Mouse (Mus musculus): ENCODE measurements around the gene Syce2. TPM values are rescaled to one million over a fixed set of nuclear protein-coding genes. Genes with fewer than 3 reads are reported as not detected.

Gene Syce2
- polyA plus RNA-seq, 2 experiments = 36.9 to 75.3 TPM

- WGBS = 29% methylated on average over 20 of the region's 20 CpGs
These were observed 45.9 kb downstream of the Syce2 start for GRCm38 (mm10) chr8:84917781-84918180.

GRCm38 (mm10) chr8:84918646-84919045 lies 46.7 kb downstream of the Syce2 start:
- TF ChIP-seq POLR2A (IDR thresholded peaks at IDR 0.05; ENCODE audit: borderline replicate concordance, extremely low read depth, insufficient read depth, insufficient read length) = no peak
- no peaks in the 10 kb centered on the region; the same call in 1 of the 2 replicates for H3K27me3 ChIP-seq (ENCODE audit: control insufficient read depth, insufficient read depth, low read length)
- no peak overlapping the region for H3K4me3 ChIP-seq (replicated peaks; ENCODE audit: low read length)
- ATAC-seq (ENCODE audit: low FRiP score, low read depth) (no peak), DNase-seq (ENCODE audit: low spot score) (no peak)
- no peaks in the 10 kb centered on the region for H3K36me3 ChIP-seq (ENCODE audit: control insufficient read depth, insufficient read depth, low read length)
- H3K27ac ChIP-seq (replicated peaks; ENCODE audit: low read depth, low read length) = no peak overlapping the region
- WGBS = 91% methylated on average over 15 of the region's 15 CpGs
- H3K9ac ChIP-seq (ENCODE audit: low read depth, low read length, severe bottlenecking) = no peak overlapping the region
- H3K9me3 ChIP-seq (ENCODE audit: control insufficient read depth, low read length) = no peaks in the 10 kb centered on the region
- no peak overlapping the region for H3K4me2 ChIP-seq (replicated peaks; ENCODE audit: low read depth, low read length, severe bottlenecking)
- H3K4me1 ChIP-seq (ENCODE audit: control insufficient read depth, insufficient read depth, low read length) = no peaks in the 10 kb centered on the region

More at GRCm38 (mm10) chr8:84917781-84918180, 45.9 kb downstream of the Syce2 start:
- Histone ChIP-seq H3K27ac (replicated peaks; ENCODE audit: low read depth, low read length) (no peak overlapping the region), H3K4me2 (replicated peaks; ENCODE audit: low read depth, low read length, severe bottlenecking) (no peak overlapping the region), H3K4me3 (replicated peaks; ENCODE audit: low read length) (no peak overlapping the region), H3K9me3 (ENCODE audit: control insufficient read depth, low read length) (no peaks in the 10 kb centered on the region), H3K9ac (ENCODE audit: low read depth, low read length, severe bottlenecking) (no peak overlapping the region), H3K4me1 (ENCODE audit: control insufficient read depth, insufficient read depth, low read length) (no peaks in the 10 kb centered on the region), H3K36me3 (ENCODE audit: control insufficient read depth, insufficient read depth, low read length) (no peaks in the 10 kb centered on the region), H3K27me3 (ENCODE audit: control insufficient read depth, insufficient read depth, low read length) (peaks cover 5% of the 10 kb centered on the region; the same call in 1 of the 2 replicates)
- ATAC-seq (ENCODE audit: low FRiP score, low read depth) = no peak
- DNase-seq (ENCODE audit: low spot score) = no peak
- no peak for TF ChIP-seq POLR2A (IDR thresholded peaks at IDR 0.05; ENCODE audit: borderline replicate concordance, extremely low read depth, insufficient read depth, insufficient read length)

GRCm38 (mm10) chr8:84921596-84921995 lies 49.7 kb downstream of the Syce2 start:
- no peaks in the 10 kb centered on the region; the same call in 1 of the 2 replicates for H3K27me3 ChIP-seq (ENCODE audit: control insufficient read depth, insufficient read depth, low read length)
- ATAC-seq (ENCODE audit: low FRiP score, low read depth) (no peak), DNase-seq (ENCODE audit: low spot score) (no peak)
- H3K36me3 ChIP-seq (ENCODE audit: control insufficient read depth, insufficient read depth, low read length) = no peaks in the 10 kb centered on the region
- H3K9ac ChIP-seq (ENCODE audit: low read depth, low read length, severe bottlenecking) = no peak overlapping the region
- H3K9me3 ChIP-seq (ENCODE audit: control insufficient read depth, low read length) = no peaks in the 10 kb centered on the region
- WGBS = 64% methylated on average over 2 of the region's 2 CpGs
- H3K4me2 ChIP-seq (replicated peaks; ENCODE audit: low read depth, low read length, severe bottlenecking) = no peak overlapping the region
- no peaks in the 10 kb centered on the region for H3K4me1 ChIP-seq (ENCODE audit: control insufficient read depth, insufficient read depth, low read length)
- H3K4me3 ChIP-seq (replicated peaks; ENCODE audit: low read length) = no peak overlapping the region
- H3K27ac ChIP-seq (replicated peaks; ENCODE audit: low read depth, low read length) = no peak overlapping the region
- no peak for TF ChIP-seq POLR2A (IDR thresholded peaks at IDR 0.05; ENCODE audit: borderline replicate concordance, extremely low read depth, insufficient read depth, insufficient read length)

- no peaks in the 10 kb centered on the region for H3K36me3 ChIP-seq (ENCODE audit: control insufficient read depth, insufficient read depth, low read length)
- no peaks in the 10 kb centered on the region for H3K9me3 ChIP-seq (ENCODE audit: control insufficient read depth, low read length)
- WGBS = 74% methylated on average over 7 of the region's 7 CpGs
- no peak for ATAC-seq (ENCODE audit: low FRiP score, low read depth)
- no peak for DNase-seq (ENCODE audit: low spot score)
- no peak overlapping the region for H3K27ac ChIP-seq (replicated peaks; ENCODE audit: low read depth, low read length)
- no peaks in the 10 kb centered on the region for H3K4me1 ChIP-seq (ENCODE audit: control insufficient read depth, insufficient read depth, low read length)
- TF ChIP-seq POLR2A (IDR thresholded peaks at IDR 0.05; ENCODE audit: borderline replicate concordance, extremely low read depth, insufficient read depth, insufficient read length) = no peak
- no peak overlapping the region for H3K4me3 ChIP-seq (replicated peaks; ENCODE audit: low read length)
- peaks cover 17% of the 10 kb centered on the region for H3K27me3 ChIP-seq (ENCODE audit: control insufficient read depth, insufficient read depth, low read length)
- H3K4me2 ChIP-seq (replicated peaks; ENCODE audit: low read depth, low read length, severe bottlenecking) = no peak overlapping the region
- no peak overlapping the region for H3K9ac ChIP-seq (ENCODE audit: low read depth, low read length, severe bottlenecking)
These were observed 53.6 kb downstream of the Syce2 start for GRCm38 (mm10) chr8:84925557-84925956.

- 83% methylated on average over 1 of the region's 1 CpGs for WGBS
- ATAC-seq (ENCODE audit: low FRiP score, low read depth) (no peak), DNase-seq (ENCODE audit: low spot score) (no peak)
- Histone ChIP-seq H3K4me1 (ENCODE audit: control insufficient read depth, insufficient read depth, low read length) (no peaks in the 10 kb centered on the region), H3K36me3 (ENCODE audit: control insufficient read depth, insufficient read depth, low read length) (no peaks in the 10 kb centered on the region), H3K27ac (replicated peaks; ENCODE audit: low read depth, low read length) (no peak overlapping the region), H3K4me2 (replicated peaks; ENCODE audit: low read depth, low read length, severe bottlenecking) (no peak overlapping the region), H3K9ac (ENCODE audit: low read depth, low read length, severe bottlenecking) (no peak overlapping the region), H3K4me3 (replicated peaks; ENCODE audit: low read length) (no peak overlapping the region), H3K27me3 (ENCODE audit: control insufficient read depth, insufficient read depth, low read length) (peaks cover 21% of the 10 kb centered on the region), H3K9me3 (ENCODE audit: control insufficient read depth, low read length) (no peaks in the 10 kb centered on the region)
- no peak for TF ChIP-seq POLR2A (IDR thresholded peaks at IDR 0.05; ENCODE audit: borderline replicate concordance, extremely low read depth, insufficient read depth, insufficient read length)
These were observed 55.6 kb downstream of the Syce2 start for GRCm38 (mm10) chr8:84927513-84927912.
